Mouse (Mus musculus): ENCODE data around the gene Ntrk3. TPM values are rescaled to one million over a fixed set of nuclear protein-coding genes. Genes with fewer than 3 reads are reported as not detected.

Ntrk3 gene
- polyA plus RNA-seq, 1 experiment, result 75.7 TPM

GRCm38 (mm10) chr7:78439361-78440120, 298.3 kb downstream of the Ntrk3 start:
- Histone ChIP-seq H3K27ac (ENCODE audit: insufficient read depth, low read length) (no peak overlapping the region), H3K4me3 (ENCODE audit: insufficient read depth, low read length) (no peak overlapping the region)

GRCm38 (mm10) chr7:78433617-78434144, 304.1 kb downstream of the Ntrk3 start:
- no peaks in the 10 kb centered on the region for H3K4me1 ChIP-seq (ENCODE audit: control insufficient read depth, insufficient read depth, low read length)
- no peak overlapping the region for H3K27ac ChIP-seq (ENCODE audit: insufficient read depth, low read length)
- H3K4me3 ChIP-seq (ENCODE audit: insufficient read depth, low read length), result no peak overlapping the region
- TF ChIP-seq POLR2A (IDR thresholded peaks at IDR 0.05; ENCODE audit: extremely low read depth, insufficient read depth, low read length), result no peak
- no peak for TF ChIP-seq CTCF (IDR thresholded peaks at IDR 0.05; ENCODE audit: extremely low read depth, insufficient read depth, low read length)

More at GRCm38 (mm10) chr7:78439361-78440120, 298.3 kb downstream of the Ntrk3 start:
- TF ChIP-seq CTCF (IDR thresholded peaks at IDR 0.05; ENCODE audit: extremely low read depth, insufficient read depth, low read length) (no peak), POLR2A (IDR thresholded peaks at IDR 0.05; ENCODE audit: extremely low read depth, insufficient read depth, low read length) (no peak)
- no peaks in the 10 kb centered on the region for H3K4me1 ChIP-seq (ENCODE audit: control insufficient read depth, insufficient read depth, low read length)

GRCm38 (mm10) chr7:78431611-78432010, 306.2 kb downstream of the Ntrk3 start:
- Histone ChIP-seq H3K27ac (ENCODE audit: insufficient read depth, low read length) (no peak overlapping the region), H3K4me3 (ENCODE audit: insufficient read depth, low read length) (no peak overlapping the region), H3K4me1 (ENCODE audit: control insufficient read depth, insufficient read depth, low read length) (no peaks in the 10 kb centered on the region)
- TF ChIP-seq POLR2A (IDR thresholded peaks at IDR 0.05; ENCODE audit: extremely low read depth, insufficient read depth, low read length) (no peak), CTCF (IDR thresholded peaks at IDR 0.05; ENCODE audit: extremely low read depth, insufficient read depth, low read length) (no peak)

GRCm38 (mm10) chr7:78412172-78412571, 325.6 kb downstream of the Ntrk3 start:
- Histone ChIP-seq H3K4me1 (ENCODE audit: control insufficient read depth, insufficient read depth, low read length) (peaks cover 3% of the 10 kb centered on the region; the same call in 1 of the 2 replicates), H3K4me3 (ENCODE audit: insufficient read depth, low read length) (no peak overlapping the region), H3K27ac (ENCODE audit: insufficient read depth, low read length) (no peak overlapping the region)
- TF ChIP-seq POLR2A (IDR thresholded peaks at IDR 0.05; ENCODE audit: extremely low read depth, insufficient read depth, low read length) (no peak), CTCF (IDR thresholded peaks at IDR 0.05; ENCODE audit: extremely low read depth, insufficient read depth, low read length) (no peak)

GRCm38 (mm10) chr7:78409970-78410369, 327.8 kb downstream of the Ntrk3 start:
- H3K4me3 ChIP-seq (ENCODE audit: insufficient read depth, low read length), result no peak overlapping the region
- H3K27ac ChIP-seq (ENCODE audit: insufficient read depth, low read length), result no peak overlapping the region
- peaks cover 7% of the 10 kb centered on the region for H3K4me1 ChIP-seq (ENCODE audit: control insufficient read depth, insufficient read depth, low read length)
- TF ChIP-seq CTCF (IDR thresholded peaks at IDR 0.05; ENCODE audit: extremely low read depth, insufficient read depth, low read length) (no peak), POLR2A (IDR thresholded peaks at IDR 0.05; ENCODE audit: extremely low read depth, insufficient read depth, low read length) (no peak)

GRCm38 (mm10) chr7:78406641-78407291, 331.0 kb downstream of the Ntrk3 start:
- no peak overlapping the region for H3K4me3 ChIP-seq (ENCODE audit: insufficient read depth, low read length)
- H3K27ac ChIP-seq (ENCODE audit: insufficient read depth, low read length), result no peak overlapping the region
- TF ChIP-seq POLR2A (IDR thresholded peaks at IDR 0.05; ENCODE audit: extremely low read depth, insufficient read depth, low read length) (no peak), CTCF (IDR thresholded peaks at IDR 0.05; ENCODE audit: extremely low read depth, insufficient read depth, low read length) (no peak)

GRCm38 (mm10) chr7:78404481-78404880, 333.3 kb downstream of the Ntrk3 start:
- Histone ChIP-seq H3K4me3 (ENCODE audit: insufficient read depth, low read length) (no peak overlapping the region), H3K27ac (ENCODE audit: insufficient read depth, low read length) (peak overlapping the region; percentile 26; the same call in 1 of the 2 replicates), H3K4me1 (ENCODE audit: control insufficient read depth, insufficient read depth, low read length) (peaks cover 11% of the 10 kb centered on the region)
- TF ChIP-seq CTCF (IDR thresholded peaks at IDR 0.05; ENCODE audit: extremely low read depth, insufficient read depth, low read length) (no peak), POLR2A (IDR thresholded peaks at IDR 0.05; ENCODE audit: extremely low read depth, insufficient read depth, low read length) (no peak)

More at GRCm38 (mm10) chr7:78406641-78407291, 331.0 kb downstream of the Ntrk3 start:
- peaks cover 12% of the 10 kb centered on the region for H3K4me1 ChIP-seq (ENCODE audit: control insufficient read depth, insufficient read depth, low read length)

- Histone ChIP-seq H3K27ac (ENCODE audit: insufficient read depth, low read length) (no peak overlapping the region), H3K4me1 (ENCODE audit: control insufficient read depth, insufficient read depth, low read length) (peaks cover 14% of the 10 kb centered on the region), H3K4me3 (ENCODE audit: insufficient read depth, low read length) (no peak overlapping the region)
- TF ChIP-seq POLR2A (IDR thresholded peaks at IDR 0.05; ENCODE audit: extremely low read depth, insufficient read depth, low read length) (no peak), CTCF (IDR thresholded peaks at IDR 0.05; ENCODE audit: extremely low read depth, insufficient read depth, low read length) (no peak)
Measured at GRCm38 (mm10) chr7:78402495-78402894, 335.3 kb downstream of the Ntrk3 start.

- TF ChIP-seq POLR2A (IDR thresholded peaks at IDR 0.05; ENCODE audit: extremely low read depth, insufficient read depth, low read length) (no peak), CTCF (IDR thresholded peaks at IDR 0.05; ENCODE audit: extremely low read depth, insufficient read depth, low read length) (no peak)
- Histone ChIP-seq H3K4me1 (ENCODE audit: control insufficient read depth, insufficient read depth, low read length) (peaks cover 15% of the 10 kb centered on the region), H3K27ac (ENCODE audit: insufficient read depth, low read length) (no peak overlapping the region), H3K4me3 (ENCODE audit: insufficient read depth, low read length) (no peak overlapping the region)
Measured at GRCm38 (mm10) chr7:78400219-78400618, 337.6 kb downstream of the Ntrk3 start.
